Mouse (Mus musculus) neural tube, embryonic 12.5 days (tissue): ENCODE measurements around the gene Ppp2r5c. TPM values are rescaled to one million over a fixed set of nuclear protein-coding genes. Genes with fewer than 3 reads are reported as not detected.

Source experiments
- ATAC-seq: fragments of 200-750 bp; cut with Nextera tagmentation; 2 replicates; pipeline ENCODE4 v1.8.0; 2017; ENCODE audit warnings: low read depth, mild to moderate bottlenecking, moderate TSS enrichment, moderate library complexity; ENCODE audit not compliant: low FRiP score
- H3K27ac ChIP-seq: fragments of 300-500 bp; sonication (generic); 2 replicates; pipeline ENCODE4 v1.5.1; 2016
- H3K27me3 ChIP-seq: fragments of 300-500 bp; sonication (generic); replicated peaks from 2 replicates; pipeline ENCODE4 v1.6.1; 2016; ENCODE audit warnings: mild to moderate bottlenecking
- H3K36me3 ChIP-seq: fragments of 300-500 bp; sonication (generic); 2 replicates; pipeline ENCODE4 v1.6.1; 2016; ENCODE audit warnings: mild to moderate bottlenecking
- H3K4me1 ChIP-seq: fragments of 300-500 bp; sonication (generic); 2 replicates; pipeline ENCODE4 v1.6.1; 2016
- H3K4me2 ChIP-seq: fragments of 300-500 bp; sonication (generic); replicated peaks from 2 replicates; pipeline ENCODE4 v1.6.1; 2016; ENCODE audit warnings: mild to moderate bottlenecking
- H3K4me3 ChIP-seq: fragments of 300-500 bp; sonication (generic); 2 replicates; pipeline ENCODE4 v1.5.1; 2016
- H3K9ac ChIP-seq: fragments of 300-500 bp; sonication (generic); 2 replicates; pipeline ENCODE4 v1.6.1; 2016; ENCODE audit warnings: mild to moderate bottlenecking
- H3K9me3 ChIP-seq: fragments of 300-500 bp; sonication (generic); 2 replicates; pipeline ENCODE4 v1.6.1; 2016; ENCODE audit warnings: mild to moderate bottlenecking
- WGBS: fragments of 180-500 bp; shearing (Covaris S2); methylation state at CpG from one replicate; pipeline ENCODE4 v1.1.7; 2016; 5-methylcytosine and 5-hydroxymethylcytosine counted together
- polyA plus RNA-seq: library from polyadenylated mRNA; unstranded; fragments of >200 nt; fragmentation: Nextera tagmentation; extraction: Ambion mirVana; gene quantifications from 2 replicates; pipeline ENCODE4 v1.2.1, GENCODE M21; 2016

The Ppp2r5c gene
- polyA plus RNA-seq, 1 experiment from 2014 or later, result 160 TPM

GRCm38 (mm10) chr12:110494846-110495245, 47.9 kb downstream of the Ppp2r5c start:
- H3K27ac ChIP-seq, result no peak overlapping the region
- no peak overlapping the region for H3K4me3 ChIP-seq
- no peak overlapping the region for H3K9ac ChIP-seq
- ATAC-seq, result no peak
- H3K9me3 ChIP-seq, result peaks cover 5% of the 10 kb centered on the region; the same call in 1 of the 2 replicates
- 84% methylated on average over 2 of the region's 2 CpGs for WGBS
- H3K4me2 ChIP-seq, result no peak overlapping the region
- H3K27me3 ChIP-seq, result no peaks in the 10 kb centered on the region
- H3K4me1 ChIP-seq, result peaks cover 23% of the 10 kb centered on the region
- H3K36me3 ChIP-seq, result peaks cover 5% of the 10 kb centered on the region; the same call in 1 of the 2 replicates

DNA sequence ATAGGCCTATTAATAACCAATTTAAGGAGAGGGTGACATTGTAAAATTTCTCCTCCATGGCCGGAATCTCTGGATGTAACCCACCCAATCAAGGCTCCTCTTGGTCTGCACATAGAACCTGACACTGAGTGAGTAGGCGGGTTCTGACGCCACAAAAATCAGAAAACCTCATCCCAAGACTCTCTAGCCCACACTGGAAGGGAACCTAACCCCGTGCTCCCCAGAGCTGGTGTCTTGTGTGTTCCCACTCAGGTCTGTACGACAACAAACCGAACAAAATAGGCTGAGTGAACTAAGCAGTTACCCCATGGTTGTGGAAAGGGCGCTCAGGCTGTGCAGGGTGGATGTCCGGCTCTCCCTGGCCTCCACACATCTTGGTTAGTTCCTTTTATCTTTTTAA, 48.3 kb downstream of the Ppp2r5c start:
- no peak overlapping the region for H3K4me3 ChIP-seq
- H3K9ac ChIP-seq, result no peak overlapping the region
- H3K4me2 ChIP-seq, result no peak overlapping the region
- WGBS, result 96% methylated on average over 8 of the region's 8 CpGs
- no peak for ATAC-seq
- H3K36me3 ChIP-seq, result peaks cover 2% of the 10 kb centered on the region; the same call in 1 of the 2 replicates
- peaks cover 23% of the 10 kb centered on the region for H3K4me1 ChIP-seq
- H3K9me3 ChIP-seq, result peaks cover 1% of the 10 kb centered on the region; the same call in 1 of the 2 replicates
- H3K27me3 ChIP-seq, result no peaks in the 10 kb centered on the region
- no peak overlapping the region for H3K27ac ChIP-seq

GRCm38 (mm10) chr12:110496016-110496415, 49.1 kb downstream of the Ppp2r5c start:
- H3K36me3 ChIP-seq, result no peaks in the 10 kb centered on the region
- H3K4me3 ChIP-seq, result no peak overlapping the region
- no peak for ATAC-seq
- peaks cover 23% of the 10 kb centered on the region for H3K4me1 ChIP-seq
- H3K9me3 ChIP-seq, result no peaks in the 10 kb centered on the region
- no peak overlapping the region for H3K9ac ChIP-seq
- WGBS, result 87% methylated on average over 5 of the region's 5 CpGs
- no peaks in the 10 kb centered on the region for H3K27me3 ChIP-seq
- H3K27ac ChIP-seq, result no peak overlapping the region
- no peak overlapping the region for H3K4me2 ChIP-seq

DNA sequence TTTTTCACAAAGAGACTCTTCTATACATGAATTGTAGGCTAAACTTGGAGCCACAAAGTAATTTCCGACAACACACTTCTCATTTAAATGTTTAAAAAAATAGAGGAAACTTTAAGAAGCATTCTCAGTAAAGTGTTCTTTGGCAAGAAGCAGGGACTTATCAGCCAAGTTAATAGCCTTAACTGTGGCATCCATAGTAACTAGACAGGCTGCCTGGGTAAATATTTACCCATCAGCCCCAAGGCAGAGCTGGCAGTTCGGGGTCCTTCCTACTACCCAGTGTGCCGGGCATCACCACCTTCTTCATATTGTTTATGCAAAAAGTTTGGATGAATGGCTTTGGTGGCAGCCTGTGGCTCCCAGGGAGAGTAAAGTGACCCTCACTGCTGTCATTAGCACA, 50.1 kb downstream of the Ppp2r5c start:
- no peak overlapping the region for H3K4me2 ChIP-seq
- no peaks in the 10 kb centered on the region for H3K9me3 ChIP-seq
- no peak for ATAC-seq
- no peaks in the 10 kb centered on the region for H3K27me3 ChIP-seq
- peaks cover 23% of the 10 kb centered on the region for H3K4me1 ChIP-seq
- WGBS, result 74% methylated on average over 3 of the region's 3 CpGs
- H3K9ac ChIP-seq, result no peak overlapping the region
- no peak overlapping the region for H3K27ac ChIP-seq
- H3K4me3 ChIP-seq, result no peak overlapping the region
- H3K36me3 ChIP-seq, result no peaks in the 10 kb centered on the region

DNA sequence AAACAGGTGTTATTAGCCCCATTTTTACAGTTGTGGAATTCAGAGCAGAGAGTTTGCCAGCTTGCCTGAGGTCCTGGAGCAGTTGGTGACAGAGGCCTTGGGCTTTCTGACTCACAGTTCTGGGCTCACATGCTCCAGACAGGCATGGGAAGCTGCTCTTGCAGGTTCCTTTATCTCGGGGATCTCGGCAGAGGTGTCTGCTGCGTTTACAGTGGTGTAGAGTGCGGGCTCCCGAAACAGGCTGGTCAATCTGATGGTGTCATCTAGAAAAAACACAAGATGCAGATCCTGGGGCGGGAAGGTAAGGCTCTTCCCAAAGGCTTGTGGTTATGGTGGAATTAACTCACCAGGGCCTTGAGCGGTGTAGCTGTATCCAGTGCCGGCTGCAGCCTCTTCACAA, 50.6 kb downstream of the Ppp2r5c start:
- H3K4me3 ChIP-seq, result no peak overlapping the region
- no peak for ATAC-seq
- H3K9ac ChIP-seq, result no peak overlapping the region
- H3K27ac ChIP-seq, result no peak overlapping the region
- peaks cover 23% of the 10 kb centered on the region for H3K4me1 ChIP-seq
- no peak overlapping the region for H3K4me2 ChIP-seq
- WGBS, result 91% methylated on average over 8 of the region's 8 CpGs
- H3K36me3 ChIP-seq, result no peaks in the 10 kb centered on the region
- H3K9me3 ChIP-seq, result no peaks in the 10 kb centered on the region
- no peaks in the 10 kb centered on the region for H3K27me3 ChIP-seq

GRCm38 (mm10) chr12:110498283-110499224, 51.6 kb downstream of the Ppp2r5c start:
- H3K27ac ChIP-seq, result no peak overlapping the region

GRCm38 (mm10) chr12:110499225-110499992, 52.5 kb downstream of the Ppp2r5c start:
- H3K4me3 ChIP-seq, result no peak overlapping the region
- no peaks in the 10 kb centered on the region for H3K9me3 ChIP-seq
- no peak overlapping the region for H3K4me2 ChIP-seq
- H3K27me3 ChIP-seq, result no peaks in the 10 kb centered on the region
- H3K27ac ChIP-seq, result no peak overlapping the region
- peaks cover 35% of the 10 kb centered on the region for H3K4me1 ChIP-seq
- H3K9ac ChIP-seq, result no peak overlapping the region
- H3K36me3 ChIP-seq, result no peaks in the 10 kb centered on the region
- 58% methylated on average over 14 of the region's 14 CpGs for WGBS
- ATAC-seq, result no peak

More at GRCm38 (mm10) chr12:110498283-110499224, 51.6 kb downstream of the Ppp2r5c start:
- no peak for ATAC-seq
- Histone ChIP-seq H3K9me3 (no peaks in the 10 kb centered on the region), H3K4me3 (no peak overlapping the region), H3K4me2 (no peak overlapping the region; the same call in 1 of the 2 replicates), H3K9ac (no peak overlapping the region), H3K27me3 (no peaks in the 10 kb centered on the region), H3K4me1 (peaks cover 27% of the 10 kb centered on the region), H3K36me3 (no peaks in the 10 kb centered on the region)
- WGBS, result 83% methylated on average over 22 of the region's 22 CpGs

- no peak overlapping the region for H3K27ac ChIP-seq
- H3K4me3 ChIP-seq, result no peak overlapping the region
- peaks cover 42% of the 10 kb centered on the region for H3K4me1 ChIP-seq
- 92% methylated on average over 8 of the region's 8 CpGs for WGBS
- H3K27me3 ChIP-seq, result no peaks in the 10 kb centered on the region
- no peaks in the 10 kb centered on the region for H3K9me3 ChIP-seq
- ATAC-seq, result no peak
- no peak overlapping the region for H3K4me2 ChIP-seq
- H3K36me3 ChIP-seq, result no peaks in the 10 kb centered on the region
- no peak overlapping the region for H3K9ac ChIP-seq
Measured at GRCm38 (mm10) chr12:110500095-110500494, 53.2 kb downstream of the Ppp2r5c start.

DNA sequence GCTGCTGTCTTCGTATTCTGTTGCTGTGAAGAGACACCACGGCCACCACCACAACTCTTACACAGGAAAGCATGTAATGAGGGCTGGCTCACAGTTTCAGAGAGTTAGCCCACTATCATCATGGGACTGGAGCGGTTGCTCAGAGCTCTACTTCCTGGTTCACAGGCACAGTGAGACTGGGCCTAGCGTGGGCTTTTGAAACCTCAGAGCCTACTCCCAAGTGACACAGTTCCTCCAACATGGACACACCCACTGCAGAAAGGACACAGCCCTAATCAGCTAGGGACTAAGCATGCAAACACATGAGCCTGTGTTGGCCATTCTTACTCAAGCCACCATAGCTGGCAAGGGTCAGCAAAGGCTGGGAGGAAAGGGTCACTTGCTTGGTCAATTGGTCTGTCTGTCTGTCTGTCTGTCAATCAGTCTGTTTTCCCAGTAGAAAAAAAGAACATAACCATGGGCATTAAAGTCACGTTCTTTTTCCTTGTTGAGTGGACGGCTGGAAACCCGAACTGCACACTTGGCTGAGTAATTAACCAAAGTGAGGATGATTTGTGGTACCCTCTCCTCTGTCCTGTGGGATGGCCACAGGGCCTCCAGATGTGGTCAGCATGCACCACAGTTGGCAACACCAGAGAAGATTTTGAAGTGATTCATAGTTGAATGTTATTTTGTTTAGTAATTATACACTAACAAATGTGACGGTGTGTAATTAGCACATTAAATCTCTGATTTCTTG, 56.7 kb downstream of the Ppp2r5c start:
- WGBS, result 75% methylated on average over 8 of the region's 8 CpGs
- H3K4me1 ChIP-seq, result peaks cover 46% of the 10 kb centered on the region
- no peak overlapping the region for H3K4me2 ChIP-seq
- no peak overlapping the region for H3K4me3 ChIP-seq
- H3K27me3 ChIP-seq, result no peaks in the 10 kb centered on the region
- H3K9me3 ChIP-seq, result no peaks in the 10 kb centered on the region
- no peak overlapping the region for H3K9ac ChIP-seq
- no peak for ATAC-seq
- no peak overlapping the region for H3K27ac ChIP-seq
- H3K36me3 ChIP-seq, result no peaks in the 10 kb centered on the region

- Histone ChIP-seq H3K27me3 (no peaks in the 10 kb centered on the region), H3K4me2 (no peak overlapping the region), H3K4me3 (no peak overlapping the region), H3K4me1 (peaks cover 42% of the 10 kb centered on the region), H3K36me3 (no peaks in the 10 kb centered on the region), H3K27ac (no peak overlapping the region), H3K9me3 (no peaks in the 10 kb centered on the region), H3K9ac (no peak overlapping the region)
- no peak for ATAC-seq
- WGBS, result 80% methylated on average over 9 of the region's 9 CpGs
Measured at GRCm38 (mm10) chr12:110504145-110504490, 57.2 kb downstream of the Ppp2r5c start.

- ATAC-seq, result no peak
- no peak overlapping the region for H3K4me3 ChIP-seq
Measured at GRCm38 (mm10) chr12:110504793-110505192, 57.9 kb downstream of the Ppp2r5c start.

GRCm38 (mm10) chr12:110506046-110506445, 59.1 kb downstream of the Ppp2r5c start:
- H3K4me2 ChIP-seq, result no peak overlapping the region

More at GRCm38 (mm10) chr12:110504793-110505192, 57.9 kb downstream of the Ppp2r5c start:
- WGBS, result 46% methylated on average over 3 of the region's 3 CpGs
- Histone ChIP-seq H3K27ac (no peak overlapping the region), H3K4me1 (peaks cover 41% of the 10 kb centered on the region), H3K9me3 (no peaks in the 10 kb centered on the region), H3K9ac (no peak overlapping the region), H3K27me3 (no peaks in the 10 kb centered on the region), H3K36me3 (no peaks in the 10 kb centered on the region), H3K4me2 (no peak overlapping the region)

More at GRCm38 (mm10) chr12:110506046-110506445, 59.1 kb downstream of the Ppp2r5c start:
- no peak overlapping the region for H3K27ac ChIP-seq
- no peaks in the 10 kb centered on the region for H3K9me3 ChIP-seq
- H3K9ac ChIP-seq, result no peak overlapping the region
- H3K4me1 ChIP-seq, result peaks cover 41% of the 10 kb centered on the region
- no peak for ATAC-seq
- no peaks in the 10 kb centered on the region for H3K27me3 ChIP-seq
- H3K4me3 ChIP-seq, result no peak overlapping the region
- 86% methylated on average over 5 of the region's 5 CpGs for WGBS
- no peaks in the 10 kb centered on the region for H3K36me3 ChIP-seq
